Mouse (Mus musculus) myocyte (in vitro differentiated cells): Measurements from ENCODE around the gene Gm35549. TPM values are rescaled to one million over a fixed set of nuclear protein-coding genes. Genes with fewer than 3 reads are reported as not detected.

Source experiments
- H3K27me3 ChIP-seq: one replicate; pipeline ENCODE4 v1.6.1; 2011; ENCODE audit not compliant: control insufficient read depth, insufficient read depth, insufficient read length
- H3K36me3 ChIP-seq: one replicate; pipeline ENCODE4 v1.6.1; 2011; ENCODE audit not compliant: control insufficient read depth, insufficient read depth
- H3K4me2 ChIP-seq: one replicate; pipeline ENCODE4 v1.6.1; 2011; ENCODE audit warnings: low read depth, control low read depth
- H3K4me3 ChIP-seq: one replicate; pipeline ENCODE4 v1.5.1; 2011; ENCODE audit warnings: mild to moderate bottlenecking, control low read depth, moderate library complexity
- H3K79me2 ChIP-seq: one replicate; pipeline ENCODE4 v1.6.1; 2011; ENCODE audit not compliant: control insufficient read depth, insufficient read depth
- H3ac ChIP-seq: one replicate; pipeline ENCODE4 v1.6.1; 2011; ENCODE audit not compliant: control insufficient read depth, insufficient read length
- MAX ChIP-seq: IDR thresholded peaks from one replicate; pipeline ENCODE4 v1.6.1; 2011; ENCODE audit warnings: low read depth, mild to moderate bottlenecking, control low read depth
- MYOD1 ChIP-seq, 3 experiments: IDR thresholded peaks; one replicate each; pipeline ENCODE4 v1.6.1; 2011; ENCODE audit warnings: control low read depth in 2 of 3, low read depth in 2 of 3, mild to moderate bottlenecking in 2 of 3, moderate library complexity in 1 of 3; ENCODE audit not compliant: insufficient read length in 2 of 3, control insufficient read depth in 1 of 3
- MYOG ChIP-seq, 3 experiments: IDR thresholded peaks; one replicate each; pipeline ENCODE4 v1.6.1; 2011; ENCODE audit warnings: control low read depth in 2 of 3, low read depth in 2 of 3, mild to moderate bottlenecking in 2 of 3; ENCODE audit not compliant: insufficient read length in 2 of 3, control insufficient read depth in 1 of 3, insufficient read depth in 1 of 3
- POLR2A ChIP-seq: IDR thresholded peaks from one replicate; pipeline ENCODE4 v1.6.1; 2011; ENCODE audit warnings: low read depth, mild to moderate bottlenecking, control low read depth, moderate library complexity; ENCODE audit not compliant: insufficient read length
- REST ChIP-seq: IDR thresholded peaks from one replicate; pipeline ENCODE4 v1.6.1; 2011; ENCODE audit warnings: mild to moderate bottlenecking, control low read depth, moderate library complexity; ENCODE audit not compliant: insufficient read depth, insufficient read length
- TCF3 ChIP-seq: IDR thresholded peaks from one replicate; pipeline ENCODE4 v1.6.1; 2011; ENCODE audit warnings: low read depth, control low read depth; ENCODE audit not compliant: insufficient read length
- USF1 ChIP-seq: IDR thresholded peaks from one replicate; pipeline ENCODE4 v1.6.1; 2011; ENCODE audit warnings: low read depth, mild to moderate bottlenecking, control low read depth, moderate library complexity
- polyA plus RNA-seq: library from polyadenylated mRNA; unstranded; fragments of >200 nt; fragmentation: generic; extraction: Trizol; gene quantifications from one replicate; pipeline ENCODE4 v1.2.1, GENCODE M21; 2012; ENCODE audit warnings: missing spikeins

Gm35549 gene
- polyA plus RNA-seq, 1 experiment = 0.20 TPM

- peaks cover 8% of the 10 kb centered on the region for H3K27me3 ChIP-seq
- no peaks in the 10 kb centered on the region for H3K36me3 ChIP-seq
- H3K4me2 ChIP-seq = no peak overlapping the region
- H3ac ChIP-seq = no peak overlapping the region
- no peak overlapping the region for H3K4me3 ChIP-seq
- H3K79me2 ChIP-seq = no peaks in the 10 kb centered on the region
- TF ChIP-seq TCF3 (no peak), USF1 (no peak), REST (no peak), MYOD1 (IDR thresholded peaks at IDR 0.05; ENCODE audit: control insufficient read depth in 1 of 3, insufficient read length in 2 of 3, low read depth in 2 of 3) (no peak), MYOG (IDR thresholded peaks at IDR 0.05; ENCODE audit: control insufficient read depth in 1 of 3, insufficient read depth in 1 of 3, insufficient read length in 2 of 3, low read depth in 2 of 3) (no peak), POLR2A (no peak), MAX (no peak)
These were observed 58.6 kb downstream of the Gm35549 start for GRCm38 (mm10) chr9:122785231-122785630.

Other genes with a start within 250 kb of the Gm35549 start
- gene Topaz1, start 96.7 kb downstream of the Gm35549 start, polyA plus RNA-seq = not detected
- 2.6 TPM for gene Tcaim, start 38.5 kb downstream of the Gm35549 start, polyA plus RNA-seq
- gene Zfp445, start 22.0 kb upstream of the Gm35549 start, polyA plus RNA-seq = 10.0 TPM
- 0.95 TPM for gene Zkscan7, start 41.6 kb upstream of the Gm35549 start, polyA plus RNA-seq
- not detected for gene Zfp105, start 79.0 kb upstream of the Gm35549 start, polyA plus RNA-seq
- gene 1110059G10Rik, start 107.0 kb upstream of the Gm35549 start, polyA plus RNA-seq = 4.7 TPM
- gene Kif15, start 107.0 kb upstream of the Gm35549 start, polyA plus RNA-seq = 3.8 TPM
- gene Tmem42, start 177.3 kb upstream of the Gm35549 start, polyA plus RNA-seq = 6.4 TPM
- 0.25 TPM for gene Tgm4, start 190.7 kb upstream of the Gm35549 start, polyA plus RNA-seq